In genomic region chr8:84872309-84872965, GRCm38 (mm10) we compare ENCODE assay signal across 8 mouse cellular contexts. TPM values are rescaled to one million over a fixed set of nuclear protein-coding genes. Genes with fewer than 3 reads are reported as not detected.
A peak's percentile ranks its signal among the peaks of the same experiment; 100 is the strongest.
DNase-seq lines count a peak whose midpoint lies in the region; ATAC-seq lines count a peak whose summit lies in the region.

No protein-coding gene starts in this region.

- H3K36me3 ChIP-seq in heart, embryonic 15.5 days, result peaks cover 17% of the 10 kb centered on the region

- H3K9me3 ChIP-seq in heart, embryonic 15.5 days (replicated peaks), result no peaks in the 10 kb centered on the region

- peak; percentile 70 for ATAC-seq in heart, embryonic 15.5 days (replicated peaks; ENCODE audit: insufficient number of reproducible peaks, insufficient read depth, low FRiP score, low read depth)

- no peaks in the 10 kb centered on the region for H3K27me3 ChIP-seq in heart, embryonic 15.5 days

- no peak overlapping the region for H3K27ac ChIP-seq in heart, embryonic 15.5 days

- peaks cover 14% of the 10 kb centered on the region for H3K4me1 ChIP-seq in heart, embryonic 15.5 days (replicated peaks)

- peak; percentile 29 for DNase-seq in right cerebral cortex, postnatal 4 days
- DNase-seq in right cerebral cortex, adult 2 months (ENCODE audit: low spot score in 2 of 2), result no peak
- peak; percentile 49 for DNase-seq in embryo, embryonic 9.5 days (ENCODE audit: extremely low spot score)
- peak; percentile 63 for DNase-seq in kidney, postnatal 10 days
- peak; percentile 48 to 56 for DNase-seq in lung, postnatal 4 days
- peak; percentile 53 to 69 for DNase-seq in spleen, postnatal 10 days (ENCODE audit: low spot score in 2 of 2)
- no peak for DNase-seq in frontal cortex, postnatal 25 days (ENCODE audit: low spot score in 2 of 2)

- peak overlapping the region; percentile 59 for H3K9ac ChIP-seq in heart, embryonic 15.5 days

- 2% methylated on average over 54 of the region's 54 CpGs for WGBS in heart, embryonic 15.5 days

- peak overlapping the region; percentile 53 for H3K4me3 ChIP-seq in heart, embryonic 15.5 days

- H3K4me2 ChIP-seq in heart, embryonic 15.5 days, result peak overlapping the region; percentile 88

RNA-seq across cellular contexts. Expression of gene Syce2, which starts 0.5 kb away (rescaled TPM):
- polyA plus RNA-seq in heart, embryonic 15.5 days (2015; fragmentation: Nextera tagmentation; extraction: Ambion mirVana), result 23.0 and 32.6 TPM in 2 replicates

RNA-seq across cellular contexts. Expression of gene Farsa, which starts 15.6 kb away (rescaled TPM):
- 44.5 and 62.5 TPM in 2 replicates for polyA plus RNA-seq in heart, embryonic 15.5 days (2015; fragmentation: Nextera tagmentation; extraction: Ambion mirVana)

RNA-seq across cellular contexts. Expression of gene Gcdh, which starts 21.3 kb away (rescaled TPM):
- 36.4 and 40.1 TPM in 2 replicates for polyA plus RNA-seq in heart, embryonic 15.5 days (2015; fragmentation: Nextera tagmentation; extraction: Ambion mirVana)

RNA-seq across cellular contexts. Expression of gene Calr, which starts 25.7 kb away (rescaled TPM):
- polyA plus RNA-seq in heart, embryonic 15.5 days (2015; fragmentation: Nextera tagmentation; extraction: Ambion mirVana), result 525 and 658 TPM in 2 replicates

RNA-seq across cellular contexts. Expression of gene Klf1, which starts 29.3 kb away (rescaled TPM):
- 1.1 and 4.9 TPM in 2 replicates for polyA plus RNA-seq in heart, embryonic 15.5 days (2015; fragmentation: Nextera tagmentation; extraction: Ambion mirVana)

Comparison
In these comparisons a context has a peak if more than half of its experiments do, and no peak if none do; other contexts are left out.
1. DNase-seq: peak in right cerebral cortex, postnatal 4 days (single experiment), embryo, embryonic 9.5 days (single experiment), kidney, postnatal 10 days (single experiment), lung, postnatal 4 days (2 of 2) and spleen, postnatal 10 days (2 of 2); none in right cerebral cortex, adult 2 months (0 of 2) and frontal cortex, postnatal 25 days (0 of 2).